Mouse (Mus musculus) R1 (cell line): Measurements from ENCODE around the gene Foxf1.

Experiments
- DNase-seq: peaks from one replicate; pipeline ENCODE4 v3.0.0-alpha.2; 2018; ENCODE audit warnings: low read depth, low spot score

Gene Foxf1

GRCm38 (mm10) chr8:121084210-121084951 is at the start of gene Foxf1:
Gene Foxf1, plus strand, starts transcription at chr8:121084386.
- peak; percentile 54 for DNase-seq

- no peak for DNase-seq
Measured at GRCm38 (mm10) chr8:121035611-121036010, 48.6 kb upstream of the Foxf1 start.

GRCm38 (mm10) chr8:121043719-121044440 is 40.3 kb upstream of the Foxf1 start:
- no peak for DNase-seq

GRCm38 (mm10) chr8:121047441-121047840 is 36.7 kb upstream of the Foxf1 start:
- DNase-seq: peak; percentile 33

GRCm38 (mm10) chr8:121058081-121058480 is 26.1 kb upstream of the Foxf1 start:
- DNase-seq: no peak

GRCm38 (mm10) chr8:121059098-121059497 is 25.1 kb upstream of the Foxf1 start:
- no peak for DNase-seq

GRCm38 (mm10) chr8:121062521-121062920 is 21.7 kb upstream of the Foxf1 start:
- DNase-seq: no peak

- no peak for DNase-seq
Measured at GRCm38 (mm10) chr8:121063649-121064048, 20.5 kb upstream of the Foxf1 start.

GRCm38 (mm10) chr8:121071454-121071853 is 12.7 kb upstream of the Foxf1 start:
- no peak for DNase-seq

- no peak for DNase-seq
Measured at GRCm38 (mm10) chr8:121072406-121073130, 11.6 kb upstream of the Foxf1 start.

GRCm38 (mm10) chr8:121073174-121074107 is 10.7 kb upstream of the Foxf1 start:
- no peak for DNase-seq

GRCm38 (mm10) chr8:121074108-121074847 is 9.9 kb upstream of the Foxf1 start:
- no peak for DNase-seq

GRCm38 (mm10) chr8:121074848-121075145 is 9.4 kb upstream of the Foxf1 start:
- DNase-seq: no peak

- no peak for DNase-seq
Measured at GRCm38 (mm10) chr8:121075936-121076335, 8.2 kb upstream of the Foxf1 start.

- DNase-seq: no peak
Measured at GRCm38 (mm10) chr8:121076555-121076954, 7.6 kb upstream of the Foxf1 start.

GRCm38 (mm10) chr8:121078721-121079120 is 5.5 kb upstream of the Foxf1 start:
- no peak for DNase-seq

- DNase-seq: no peak
Measured at GRCm38 (mm10) chr8:121079201-121079600, 5.0 kb upstream of the Foxf1 start.

- DNase-seq: no peak
Measured at GRCm38 (mm10) chr8:121079944-121080343, 4.2 kb upstream of the Foxf1 start.

- no peak for DNase-seq
Measured at GRCm38 (mm10) chr8:121080361-121081090, 3.7 kb upstream of the Foxf1 start.

- no peak for DNase-seq
Measured at GRCm38 (mm10) chr8:121081398-121081797, 2.8 kb upstream of the Foxf1 start.
